Mouse (Mus musculus): ENCODE measurements around the gene Gm11937.
"Not testable (repeated sequence)": the region's sequence is repeated elsewhere in the genome, so short reads cannot be mapped to it uniquely, and the experiment has no call there.

GRCm38 (mm10) chr11:99643635-99644139 is 33.7 kb upstream of the Gm11937 start, which contains the start of gene Krtap4-7:
- TF ChIP-seq CTCF (IDR thresholded peaks at IDR 0.05; ENCODE audit: low read depth, low read length); POLR2A (IDR thresholded peaks at IDR 0.05; ENCODE audit: extremely low read depth, insufficient read depth, low read length): not testable (repeated sequence)
